Mouse (Mus musculus) embryo, embryonic 10 days (tissue): ENCODE measurements around the gene 1700029I15Rik.
A peak's percentile ranks its signal among the peaks of the same experiment; 100 is the strongest.
"Not testable (repeated sequence)": the region's sequence is repeated elsewhere in the genome, so short reads cannot be mapped to it uniquely, and the experiment has no call there.

Experiments
- DNase-seq: peaks from one replicate; pipeline ENCODE4 v3.0.0-alpha.2; 2015; ENCODE audit warnings: low spot score

The 1700029I15Rik gene

DNA sequence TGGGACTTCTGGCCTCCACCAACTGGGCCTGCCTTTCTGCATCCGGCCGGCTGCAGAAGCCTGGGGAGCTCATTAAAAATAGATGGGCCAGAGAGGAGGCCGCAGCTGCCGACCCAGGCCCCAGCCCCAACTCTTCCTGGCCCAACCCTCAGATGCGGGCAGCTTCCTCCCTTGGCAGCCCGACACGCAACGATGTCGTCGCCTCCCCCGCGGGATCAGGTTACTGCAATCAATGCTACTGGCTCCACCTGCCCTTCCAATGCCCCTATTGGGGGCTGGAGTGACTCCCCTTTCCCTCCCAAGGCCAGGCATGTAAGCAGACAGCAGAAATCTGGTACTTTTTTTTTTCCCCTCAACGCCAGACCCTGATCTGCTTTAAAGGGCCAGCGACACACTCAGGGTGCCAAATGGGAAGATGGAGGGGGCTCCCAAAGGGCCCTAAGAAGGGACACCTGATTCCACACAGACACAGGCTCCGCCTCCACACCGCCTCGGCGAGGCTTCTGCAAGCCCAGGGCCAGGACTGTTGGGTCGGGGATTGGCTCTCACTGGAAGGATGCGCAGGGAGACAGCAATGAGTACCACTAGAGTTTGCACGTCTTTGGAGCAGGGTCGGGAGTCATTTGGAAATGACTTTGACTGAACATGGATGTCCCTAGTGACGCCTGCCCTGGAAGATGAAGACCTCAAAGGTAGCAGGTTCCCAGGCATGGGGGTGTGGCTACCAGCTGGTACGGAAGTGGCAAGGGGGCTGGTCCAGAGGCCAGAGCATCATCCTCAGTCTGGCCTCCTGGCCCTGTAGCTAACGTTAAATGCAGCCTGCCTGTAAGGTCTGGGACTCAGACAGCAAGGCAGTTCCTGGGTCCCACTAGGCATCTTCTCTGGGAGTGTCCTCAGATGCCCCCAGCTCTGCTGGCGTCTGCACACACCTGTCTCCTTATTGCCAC lies 10.3 kb downstream of the 1700029I15Rik start:
- peak; percentile 93 for DNase-seq

DNA sequence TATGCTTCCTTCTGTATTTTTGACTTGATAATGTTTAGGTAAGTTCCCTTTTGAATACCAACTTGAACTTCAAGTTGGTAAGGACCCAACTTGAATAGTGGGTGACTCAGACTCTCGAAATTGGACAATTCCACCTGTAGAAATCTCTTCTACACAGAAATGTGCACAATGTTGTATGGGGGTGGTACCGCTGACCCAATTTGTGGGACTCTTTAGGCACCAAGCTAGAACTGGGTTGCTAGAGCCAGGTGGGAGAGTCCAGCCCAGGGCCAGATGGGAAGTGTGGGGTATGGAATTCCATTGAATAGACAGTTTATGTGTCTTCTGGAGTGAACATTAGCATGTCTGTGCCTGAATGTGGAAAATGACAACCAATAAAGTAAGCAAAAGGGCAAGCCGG lies 13.2 kb downstream of the 1700029I15Rik start:
- no peak for DNase-seq

DNA sequence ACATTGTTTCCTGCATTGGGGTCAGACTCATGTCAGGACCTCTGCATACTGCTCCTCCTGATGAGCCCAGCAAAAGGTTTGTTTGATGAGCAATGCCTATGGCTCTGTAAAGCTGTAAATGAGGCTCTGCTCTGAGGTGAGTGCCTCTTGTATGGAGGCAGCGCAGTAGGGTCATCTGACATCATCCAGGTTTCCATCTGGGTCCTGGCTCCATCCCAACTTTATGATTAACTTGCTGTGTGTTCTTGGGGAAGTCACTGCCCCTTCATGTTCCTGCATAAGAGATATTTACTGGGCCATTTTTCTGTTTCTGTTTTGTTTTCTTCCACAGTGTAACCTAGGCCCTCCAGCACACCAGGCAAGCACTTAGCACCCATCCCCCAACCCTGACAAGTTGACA lies 15.1 kb downstream of the 1700029I15Rik start:
- DNase-seq, result no peak

DNA sequence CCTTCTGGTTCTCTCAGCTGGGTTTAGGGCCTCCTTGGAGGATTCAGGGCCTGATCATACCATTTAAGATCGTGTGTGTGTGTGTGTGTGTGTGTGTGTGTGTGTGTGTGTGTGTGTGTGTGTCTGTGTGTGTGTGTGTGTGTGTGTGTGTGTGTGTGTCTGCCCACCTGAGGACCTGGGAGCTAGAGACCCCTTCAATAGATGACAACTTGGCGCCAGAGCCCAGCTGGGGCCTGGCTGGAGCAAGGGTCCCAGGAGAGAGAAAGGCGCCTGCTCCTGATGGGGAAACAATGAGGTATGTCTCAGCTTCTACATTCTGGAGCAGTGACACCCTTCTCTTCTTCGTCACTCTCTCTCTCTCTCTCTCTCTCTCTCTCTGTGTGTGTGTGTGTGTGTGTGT lies 17.5 kb downstream of the 1700029I15Rik start:
- not testable (repeated sequence) for DNase-seq

DNA sequence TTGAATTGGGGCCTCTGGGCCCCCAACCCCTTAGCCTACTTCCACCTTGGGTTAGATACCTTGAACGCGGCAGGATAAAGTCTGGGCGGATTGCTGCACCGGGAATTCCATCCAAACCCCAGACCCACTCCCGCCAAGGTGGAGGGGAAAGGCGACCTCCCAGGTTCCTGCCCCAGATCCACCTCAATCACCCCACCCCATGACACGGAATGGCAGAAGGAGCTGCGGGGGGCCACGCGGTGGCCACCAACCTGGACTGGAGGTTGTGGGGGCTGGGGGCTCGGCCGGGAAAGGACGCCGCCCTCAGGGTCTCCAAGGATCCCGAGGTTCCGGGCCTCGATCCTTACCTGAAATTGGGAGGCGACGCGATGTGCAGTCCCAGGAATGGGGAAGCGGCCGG lies 18.3 kb downstream of the 1700029I15Rik start:
- no peak for DNase-seq

DNA sequence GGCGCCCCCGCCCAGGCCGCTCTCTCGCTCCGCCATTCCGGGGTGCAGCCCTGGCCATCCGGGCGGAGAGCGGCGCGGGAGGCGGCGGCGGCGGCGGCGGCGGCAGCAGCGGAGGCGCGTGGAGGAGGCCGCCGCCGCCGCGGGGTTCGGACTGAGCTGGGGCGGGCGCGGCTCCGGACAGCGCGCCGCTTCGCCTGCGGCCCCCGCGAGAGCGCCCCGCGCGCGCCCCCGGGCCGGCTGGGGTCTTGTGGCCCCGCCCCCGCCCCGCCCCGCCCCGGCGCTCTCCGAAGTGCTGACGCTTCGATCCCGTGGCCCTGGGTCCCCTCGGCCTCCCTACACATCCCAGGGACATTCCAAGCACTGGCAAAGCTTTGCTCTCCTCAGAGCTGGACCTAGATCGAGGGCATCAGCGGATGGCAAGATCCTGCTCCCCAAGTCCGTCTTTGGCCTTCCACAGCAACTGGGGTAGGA lies 18.8 kb downstream of the 1700029I15Rik start, which contains the start of gene Mapk8ip1:
Mapk8ip1 (minus strand) TSS at position 173 of the 471 bp plus-strand sequence.
- peak; percentile 59 for DNase-seq

DNA sequence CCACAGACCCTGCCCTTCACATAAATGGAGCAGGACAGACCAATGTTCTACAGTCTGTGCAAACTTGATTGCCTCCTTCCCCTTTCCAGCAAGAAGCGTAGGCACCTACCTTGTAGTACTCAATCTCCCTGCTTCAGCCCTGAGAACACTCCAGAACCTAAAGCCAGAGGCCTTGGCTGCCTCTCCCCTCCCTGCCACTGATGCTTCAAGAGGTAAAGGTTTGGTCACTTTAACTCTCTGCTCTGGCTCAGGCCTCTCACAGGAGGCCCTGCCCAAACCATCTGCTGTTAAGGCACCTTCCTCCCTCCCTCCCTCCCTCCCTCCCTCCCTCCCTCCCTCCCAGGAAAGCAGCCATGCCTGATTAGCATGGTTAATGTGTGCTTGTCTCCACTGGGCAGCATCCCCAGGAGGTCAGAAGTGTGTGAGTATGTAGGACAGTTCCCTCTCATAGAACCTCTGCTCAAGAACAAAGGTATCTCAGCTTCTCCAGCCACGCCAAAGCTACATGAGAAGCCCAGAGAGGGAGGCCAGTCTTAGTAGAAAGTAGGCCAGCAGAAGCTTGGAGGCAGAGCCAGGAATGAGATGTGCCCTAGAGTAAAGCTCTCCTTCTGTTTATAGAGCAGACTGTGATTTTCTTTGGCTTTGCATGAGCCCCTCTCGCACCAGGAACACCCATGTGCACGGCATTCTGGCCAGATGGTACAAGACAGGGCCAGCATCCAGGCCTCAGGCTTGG lies 20.4 kb downstream of the 1700029I15Rik start:
- DNase-seq, result no peak

DNA sequence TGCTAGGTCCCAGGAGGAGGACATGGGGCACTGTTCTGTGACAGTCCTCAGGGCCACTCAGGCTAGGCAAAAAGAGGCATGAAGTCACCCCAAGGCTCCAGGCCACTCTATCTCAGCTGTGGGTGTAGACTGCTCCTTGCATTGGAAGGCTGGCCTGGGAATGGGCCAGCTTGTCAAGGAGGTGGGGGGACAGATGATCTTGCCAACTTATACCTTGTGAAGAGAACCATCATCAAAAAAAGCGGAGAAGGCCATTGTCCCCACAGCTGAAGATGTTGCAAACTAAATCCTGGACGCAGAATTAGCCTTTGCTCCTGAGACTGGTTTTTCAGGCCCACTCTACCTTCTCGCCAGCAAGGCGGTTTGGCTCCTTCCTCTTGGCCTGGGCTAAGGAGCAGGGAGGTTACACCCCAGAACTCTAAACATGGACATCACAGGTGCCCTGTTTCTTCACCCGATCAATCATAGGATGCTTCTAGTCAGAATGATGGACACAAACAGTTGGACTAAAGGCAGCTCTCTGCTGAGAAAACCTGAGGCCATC lies 21.5 kb downstream of the 1700029I15Rik start:
- no peak for DNase-seq

DNA sequence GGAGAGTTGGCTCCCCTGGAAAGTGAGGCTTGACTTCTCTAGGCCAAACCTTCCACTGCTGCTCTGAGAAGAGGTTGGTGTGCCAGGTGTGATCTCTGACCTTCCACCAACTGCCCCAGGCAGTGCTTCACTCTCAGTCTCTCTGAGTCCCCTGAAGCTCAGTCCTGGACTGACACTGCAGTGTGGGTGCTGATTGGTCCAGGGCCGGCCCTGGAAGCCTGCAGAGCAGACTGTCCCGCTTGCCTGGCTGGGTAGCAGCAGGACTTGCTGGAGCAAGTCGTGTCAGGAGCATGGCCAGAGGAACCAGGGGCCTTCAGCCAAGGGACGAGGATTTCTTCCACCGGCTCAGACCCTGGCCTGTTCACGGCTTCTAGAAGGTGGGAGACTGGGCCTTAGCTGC lies 22.4 kb downstream of the 1700029I15Rik start:
- DNase-seq, result no peak

DNA sequence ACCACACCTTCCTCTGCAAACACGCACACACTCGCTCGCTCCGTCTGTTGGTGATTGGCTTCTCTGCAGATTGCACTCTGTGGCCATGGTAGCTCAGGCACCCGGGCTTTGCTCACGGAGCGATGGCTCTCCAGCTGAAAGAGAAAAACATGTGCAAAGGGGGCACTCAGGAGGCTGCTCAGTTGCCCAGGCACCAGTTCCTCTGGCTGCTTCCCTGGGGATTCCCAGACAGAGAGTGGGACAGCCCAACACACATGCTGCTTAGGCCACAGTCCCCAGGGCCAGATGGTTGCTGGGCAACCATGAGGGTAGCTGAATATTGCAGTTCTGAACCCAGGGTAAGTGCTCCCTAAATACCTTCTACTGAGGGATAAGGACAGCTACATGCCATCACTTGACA lies 23.3 kb downstream of the 1700029I15Rik start:
- no peak for DNase-seq

DNA sequence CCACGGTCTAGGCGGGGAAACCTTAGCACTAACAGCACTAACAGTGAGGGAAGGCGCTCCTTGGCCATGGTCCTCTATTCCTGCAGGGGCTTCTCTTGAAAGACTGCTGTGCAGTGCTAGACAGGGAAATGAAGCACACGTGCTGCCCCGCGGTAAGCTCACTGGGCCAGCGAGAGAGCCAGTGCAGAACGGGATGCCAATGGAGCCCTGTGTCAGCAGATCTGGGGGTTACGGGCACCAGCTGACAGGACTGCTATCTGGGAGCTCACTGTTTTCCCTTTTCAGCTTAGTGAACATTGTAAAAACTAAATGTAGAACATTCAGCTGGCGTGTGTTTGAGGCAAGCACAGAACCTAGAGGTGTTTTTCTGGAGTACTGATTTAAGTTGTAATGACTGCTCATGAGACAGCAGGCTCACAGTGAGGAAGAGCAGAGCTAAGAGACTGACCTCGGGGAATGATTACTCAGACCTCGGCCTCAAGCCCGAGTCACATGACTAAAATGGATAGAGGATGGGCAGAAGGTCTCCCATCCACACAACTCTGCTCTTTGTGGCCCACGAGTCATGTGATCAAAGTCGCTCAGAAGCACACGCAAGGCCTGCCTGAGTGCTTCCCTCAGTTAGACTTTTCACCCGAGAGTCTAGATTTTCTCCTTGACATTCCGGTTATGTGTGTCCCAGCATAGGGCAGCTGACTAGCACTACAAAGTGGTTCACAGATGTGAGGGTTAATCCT lies 26.1 kb downstream of the 1700029I15Rik start:
- DNase-seq, result no peak

DNA sequence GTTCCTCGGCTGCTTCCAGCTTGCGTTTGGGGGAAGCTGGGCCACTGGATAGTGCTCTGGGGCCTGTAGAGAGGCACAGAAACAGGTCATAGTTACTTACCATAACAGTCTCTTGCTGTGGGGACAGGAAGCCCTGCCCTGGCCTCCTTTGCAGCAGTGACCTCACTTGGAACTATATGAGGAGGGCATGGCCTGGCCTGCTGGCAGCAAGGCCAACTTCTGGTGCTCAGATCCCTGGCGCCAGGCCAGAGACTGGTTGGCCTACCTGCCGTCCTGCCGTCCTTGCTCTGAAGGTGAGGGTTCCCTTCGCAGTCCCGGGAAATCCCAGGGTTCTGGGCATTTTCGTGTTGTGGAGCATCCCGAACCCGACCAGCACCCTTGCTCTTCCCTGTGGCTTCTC lies 29.4 kb downstream of the 1700029I15Rik start:
- DNase-seq, result no peak

DNA sequence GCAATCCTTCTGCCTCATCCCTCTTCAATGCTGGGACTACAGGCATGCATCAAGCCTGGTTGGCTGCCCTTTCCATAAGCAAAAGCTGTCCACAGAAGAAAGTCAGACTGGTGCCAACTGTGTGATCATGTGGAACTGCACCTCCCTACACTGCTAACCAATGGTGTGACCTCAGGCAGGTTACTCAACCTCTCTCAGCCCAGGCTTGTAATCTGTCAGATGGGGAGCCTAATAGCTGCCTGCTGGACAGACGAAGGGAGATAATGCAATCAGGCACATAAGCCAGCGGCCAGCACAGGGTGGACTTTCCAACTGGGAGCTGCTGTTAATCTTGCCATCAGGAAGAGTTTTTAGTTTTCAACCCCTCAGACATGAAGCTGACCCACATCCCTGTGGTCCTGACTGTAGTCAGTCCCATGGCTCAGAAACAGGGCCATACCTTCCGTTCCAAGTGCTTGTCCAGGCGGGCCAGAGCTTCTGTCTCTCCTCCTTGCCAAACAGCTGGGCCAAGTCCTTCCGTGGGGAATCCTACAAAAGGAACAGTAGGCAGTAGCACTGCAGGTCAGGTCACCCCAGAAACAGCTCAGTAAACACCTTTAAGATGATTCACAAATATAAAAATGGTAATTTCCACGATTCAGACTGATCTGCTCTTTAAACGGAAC lies 39.5 kb downstream of the 1700029I15Rik start:
- no peak for DNase-seq

DNA sequence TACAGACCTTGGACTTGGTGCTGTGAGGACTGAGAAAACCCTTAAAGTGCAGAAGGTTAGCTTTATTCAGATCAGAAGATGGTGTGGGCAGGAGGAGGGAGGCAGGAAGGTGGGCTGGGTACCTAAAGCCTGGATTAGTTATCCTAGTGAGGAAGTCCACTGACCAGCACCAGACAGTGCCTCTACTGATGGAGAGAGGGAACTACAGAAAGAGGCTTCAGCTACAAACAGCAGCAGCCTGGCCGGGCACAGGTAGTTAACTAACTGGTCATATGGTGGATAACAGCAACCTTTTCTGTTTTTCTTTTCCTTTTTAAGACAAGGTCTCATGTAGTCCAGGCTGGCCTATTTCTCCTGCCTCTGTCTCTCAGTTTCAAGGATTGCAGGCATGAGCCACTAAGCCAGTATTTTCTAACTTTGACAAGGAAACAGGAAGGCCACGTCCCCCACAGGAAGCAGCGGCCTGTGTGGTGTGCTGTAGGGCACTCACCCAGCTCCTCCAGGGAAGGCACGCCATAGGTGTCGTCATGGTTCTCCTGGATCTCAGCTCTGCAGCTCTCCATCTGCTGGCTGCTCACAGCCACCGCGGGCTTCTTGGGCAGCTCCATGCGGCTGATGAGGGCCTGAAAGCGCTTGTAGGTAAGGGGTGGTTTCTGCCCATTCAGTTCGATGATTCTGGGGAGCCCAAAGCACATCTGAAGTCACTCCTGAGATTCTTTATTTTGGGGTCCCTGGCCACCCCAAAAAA lies 40.2 kb downstream of the 1700029I15Rik start:
- peak; percentile 30 for DNase-seq

DNA sequence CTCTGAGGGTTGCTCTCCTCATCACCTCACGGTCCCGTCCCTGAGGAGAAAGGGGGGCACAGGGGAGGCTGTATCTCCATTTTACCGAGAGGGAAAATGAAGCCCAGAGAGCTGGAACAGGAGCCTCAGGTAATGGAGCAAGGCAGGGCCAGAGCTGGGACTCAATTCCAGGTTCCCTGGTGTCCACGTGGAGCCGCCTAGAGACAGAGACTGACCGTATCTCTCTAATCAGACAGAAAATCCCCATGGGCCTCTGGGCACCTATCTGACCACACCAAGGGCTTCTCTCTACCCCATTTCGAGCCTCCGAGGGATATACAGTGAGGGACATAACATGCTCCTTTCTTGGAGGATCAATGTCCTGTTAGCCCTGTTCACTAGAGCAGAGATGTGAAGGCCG lies 40.8 kb downstream of the 1700029I15Rik start:
- DNase-seq, result no peak

DNA sequence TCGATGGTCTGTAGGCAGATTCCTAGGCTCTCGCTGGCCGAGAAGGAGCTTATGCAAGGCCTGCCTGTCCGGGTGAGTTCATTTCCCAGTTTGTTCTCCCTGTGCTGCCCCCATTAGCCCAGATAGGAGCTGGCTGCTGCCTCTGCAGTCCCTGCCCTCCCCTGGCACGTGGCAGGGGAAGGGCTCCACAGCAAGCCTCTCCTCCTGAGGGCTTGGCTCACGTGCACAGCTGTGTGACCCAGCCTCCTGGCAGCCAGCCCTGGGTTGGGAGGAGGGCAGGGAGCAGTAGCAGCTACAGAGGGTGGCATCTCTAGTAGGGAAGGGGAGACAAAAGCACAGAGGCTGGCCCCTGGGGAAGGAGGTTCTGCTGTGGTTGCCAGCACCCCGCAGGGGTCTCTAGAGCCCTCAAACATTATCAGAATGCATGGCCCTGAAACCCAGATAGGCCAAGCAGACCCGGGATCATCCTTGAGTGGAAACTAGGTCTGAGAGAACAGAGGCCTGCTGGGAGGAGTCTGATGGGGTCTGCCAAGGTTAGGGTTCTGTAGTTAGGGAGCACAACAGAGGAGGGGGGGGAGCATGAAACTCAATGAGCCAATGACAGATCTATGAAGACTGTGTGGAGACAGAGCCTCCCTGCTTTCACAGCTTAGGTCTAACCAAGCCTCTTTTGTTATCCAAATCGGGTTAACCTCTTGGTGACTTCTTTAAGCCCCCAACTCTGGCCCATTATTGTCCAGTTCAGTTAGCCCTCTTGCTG lies 41.5 kb downstream of the 1700029I15Rik start:
- no peak for DNase-seq

DNA sequence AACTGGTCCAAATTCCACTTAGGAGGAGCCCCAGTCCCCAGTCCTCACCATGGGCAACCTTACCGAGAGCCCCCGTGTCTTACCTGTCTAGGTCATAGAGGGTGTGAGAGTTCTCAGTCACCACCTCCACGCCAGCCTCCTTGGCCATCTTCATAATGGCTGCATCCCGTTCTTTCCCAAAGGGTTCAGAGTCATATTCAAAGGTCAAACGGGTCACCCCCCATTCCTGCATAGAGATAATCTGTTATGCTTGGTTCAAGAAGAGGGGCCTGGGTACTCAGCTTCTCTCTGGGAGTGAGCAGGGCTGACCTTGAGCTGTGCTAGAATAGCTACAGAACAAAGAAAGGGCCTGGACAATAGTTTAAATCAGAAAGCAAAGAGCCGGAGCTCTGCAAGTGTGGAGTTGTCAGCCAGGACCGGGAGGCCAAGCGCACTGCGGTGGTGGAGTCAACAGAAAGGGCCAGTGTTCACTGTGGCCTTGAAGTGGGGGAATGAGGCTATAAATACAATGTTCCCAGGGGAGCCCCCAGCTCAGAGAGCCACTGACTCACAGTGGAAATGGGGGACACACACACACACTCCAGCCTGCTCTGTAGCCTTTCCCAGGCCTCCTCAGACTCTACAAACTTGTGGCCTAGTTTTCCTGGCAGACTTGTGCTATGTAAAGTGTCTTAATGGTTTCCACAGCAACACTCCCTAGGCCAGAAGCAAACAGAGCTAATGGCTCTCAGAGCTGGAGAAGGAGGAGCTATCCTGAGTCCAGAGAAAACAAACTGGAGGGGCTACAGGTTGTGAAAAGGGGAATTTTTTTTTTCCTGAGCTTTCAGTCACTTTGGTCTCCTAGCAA lies 42.3 kb downstream of the 1700029I15Rik start:
- peak; percentile 54 for DNase-seq

DNA sequence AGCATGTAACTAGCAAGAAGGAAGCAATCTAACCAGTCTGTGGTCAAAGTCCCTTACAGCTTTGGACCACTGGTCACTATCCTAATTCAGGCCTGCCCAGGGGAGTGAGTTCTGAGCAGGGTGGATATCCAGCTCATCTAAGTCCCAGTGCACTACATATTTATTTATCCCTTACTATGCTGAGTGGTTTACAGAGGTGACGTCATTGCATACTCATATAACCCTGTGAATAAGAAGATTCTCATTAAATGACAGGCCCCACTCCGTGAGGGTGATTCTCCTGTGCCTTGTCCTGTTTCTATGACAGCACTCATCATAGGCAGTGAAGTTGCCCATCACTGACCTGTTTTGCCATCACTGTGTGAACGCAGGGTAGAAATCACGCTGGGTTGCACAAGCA lies 43.0 kb downstream of the 1700029I15Rik start:
- no peak for DNase-seq

DNA sequence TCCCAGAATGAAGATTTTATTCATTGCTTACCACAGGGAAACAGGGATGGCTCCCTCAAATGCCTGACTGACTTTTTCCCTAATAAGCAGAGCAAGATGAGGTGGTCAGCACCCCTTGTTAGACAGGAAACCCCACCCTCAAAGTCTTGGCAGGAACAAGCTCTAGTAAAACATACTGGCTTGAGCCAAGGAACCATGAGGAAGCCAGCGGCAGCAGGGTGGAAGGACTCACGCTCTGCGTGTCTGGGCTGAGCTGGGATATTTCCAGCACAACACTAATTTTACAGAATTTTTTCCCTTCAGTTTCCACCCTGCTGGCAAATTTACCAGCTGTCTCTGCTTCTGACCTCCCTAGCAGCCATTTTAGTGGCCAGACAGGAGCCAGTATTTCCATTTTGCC lies 44.1 kb downstream of the 1700029I15Rik start:
- no peak for DNase-seq
